ENCODE assay signal across 9 mouse cellular contexts in the genomic region with DNA sequence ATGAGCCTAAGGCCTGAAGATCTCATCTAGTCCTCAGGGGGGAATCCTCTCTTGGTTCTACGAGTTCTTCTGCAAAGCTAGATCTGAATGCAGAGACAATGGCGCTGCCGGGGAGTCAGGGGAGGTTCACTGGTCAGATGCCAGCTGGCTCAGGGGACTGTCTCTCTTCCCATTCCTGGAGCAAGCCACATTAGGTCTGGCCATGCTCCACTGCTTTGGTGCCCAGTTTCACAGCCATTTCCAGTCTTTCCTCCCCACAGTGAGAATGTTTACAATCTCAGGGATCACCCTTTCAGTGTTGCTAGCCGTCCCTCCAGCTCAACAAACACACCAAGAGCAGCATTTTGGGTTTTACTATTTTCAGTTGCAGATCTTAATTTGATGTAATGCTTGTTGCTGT.
DNase-seq lines count a peak whose midpoint lies in the region; ATAC-seq and TF ChIP-seq lines count a peak whose summit lies in the region.
"Had no signal": no experiment of that assay in that cellular context is flagged by ENCODE, and none has a peak within 500 bp of the region (broad histone marks: within the 10 kb centered on the region; RNA-seq: fewer than 3 reads in every experiment).

No protein-coding gene starts in this region.

- H3K36me3 ChIP-seq in heart, embryonic 11.5 days (ENCODE audit: control insufficient read depth, insufficient read depth, low read length): no peaks in the 10 kb centered on the region
- H3K36me3 ChIP-seq in intestine, embryonic 15.5 days: no peaks in the 10 kb centered on the region
- H3K36me3 ChIP-seq: G1E had no signal

- DNase-seq in heart, postnatal 14 days: peak; percentile 20 to 48
- DNase-seq in NIH3T3 (ENCODE audit: low read depth): peak; percentile 3
- DNase-seq in brain, embryonic 14.5 days (ENCODE audit: low read depth): peak; percentile 66
- peak; percentile 84 for DNase-seq in lung, postnatal 10 days
- no peak for DNase-seq in embryo, embryonic 10.5 days (ENCODE audit: low spot score)

- no peak for TF ChIP-seq POLR2A in brain, embryonic 14.5 days (IDR thresholded peaks at IDR 0.05; ENCODE audit: borderline replicate concordance, extremely low read depth, insufficient read depth, insufficient read length, poor library complexity, severe bottlenecking)

- no peak overlapping the region for H3K27ac ChIP-seq in heart, embryonic 11.5 days (ENCODE audit: low read depth, low read length)
- H3K27ac ChIP-seq in intestine, embryonic 15.5 days: no peak overlapping the region

- intact Hi-C loops in heart, postnatal 14 days (cut with DNase I): no loop called here

- ATAC-seq in heart, embryonic 11.5 days (replicated peaks; ENCODE audit: insufficient number of reproducible peaks, low FRiP score, low TSS enrichment): no peak
- ATAC-seq in intestine, embryonic 15.5 days: no peak

- H3K4me2 ChIP-seq in heart, embryonic 11.5 days: no peak overlapping the region
- no peak overlapping the region for H3K4me2 ChIP-seq in intestine, embryonic 15.5 days (replicated peaks)

- 79% methylated on average over 4 of the region's 4 CpGs for WGBS in heart, embryonic 11.5 days (ENCODE audit: insufficient replicate concordance)
- WGBS in intestine, embryonic 15.5 days: 74% methylated on average over 4 of the region's 4 CpGs

- TF ChIP-seq CTCF in brain, embryonic 14.5 days (IDR thresholded peaks at IDR 0.05; ENCODE audit: borderline replicate concordance, extremely low read depth, insufficient read depth, insufficient read length): no peak

- H3K4me3 ChIP-seq in heart, embryonic 11.5 days (ENCODE audit: low read depth, low read length): no peak overlapping the region
- H3K4me3 ChIP-seq in intestine, embryonic 15.5 days (replicated peaks): no peak overlapping the region
- H3K4me3 ChIP-seq: megakaryocyte, embryonic 14.5 days had no signal

- H3K27me3 ChIP-seq in heart, embryonic 11.5 days (ENCODE audit: control insufficient read depth, insufficient read depth, low read length): no peaks in the 10 kb centered on the region
- H3K27me3 ChIP-seq in intestine, embryonic 15.5 days (replicated peaks): no peaks in the 10 kb centered on the region
- H3K27me3 ChIP-seq: megakaryocyte, embryonic 14.5 days had no signal

- H3K4me1 ChIP-seq in heart, embryonic 11.5 days (ENCODE audit: control insufficient read depth, insufficient read depth, low read length): no peaks in the 10 kb centered on the region
- H3K4me1 ChIP-seq in intestine, embryonic 15.5 days (replicated peaks): no peaks in the 10 kb centered on the region
- H3K4me1 ChIP-seq: megakaryocyte, embryonic 14.5 days had no signal

- H3K9me3 ChIP-seq in heart, embryonic 11.5 days (replicated peaks; ENCODE audit: control insufficient read depth, low read length): no peaks in the 10 kb centered on the region
- no peaks in the 10 kb centered on the region for H3K9me3 ChIP-seq in intestine, embryonic 15.5 days

- H3K9ac ChIP-seq in heart, embryonic 11.5 days (ENCODE audit: low read depth, low read length): no peak overlapping the region
- no peak overlapping the region for H3K9ac ChIP-seq in intestine, embryonic 15.5 days
